Mouse (Mus musculus): Measurements from ENCODE around the gene Cacna1f.

Cacna1f gene

GRCm38 (mm10) chrX:7632560-7632959 is 25.7 kb downstream of the Cacna1f start:
- no peak for DNase-seq (ENCODE audit: low spot score)

- DNase-seq (ENCODE audit: low spot score), result no peak
Observed at GRCm38 (mm10) chrX:7635101-7635500, 28.2 kb downstream of the Cacna1f start.

GRCm38 (mm10) chrX:7638401-7639091 is 31.7 kb downstream of the Cacna1f start, which contains the start of gene Syp:
Syp (plus strand) TSS chrX:7638471.
- peak; percentile 31 for DNase-seq (ENCODE audit: low spot score)

GRCm38 (mm10) chrX:7639536-7640325 is 32.8 kb downstream of the Cacna1f start:
- no peak for DNase-seq (ENCODE audit: low spot score)

GRCm38 (mm10) chrX:7640785-7641184 is 33.9 kb downstream of the Cacna1f start:
- DNase-seq (ENCODE audit: low spot score), result no peak

GRCm38 (mm10) chrX:7645349-7645748 is 38.5 kb downstream of the Cacna1f start:
- peak; percentile 71 for DNase-seq (ENCODE audit: low spot score)

- peak; percentile 57 for DNase-seq (ENCODE audit: low spot score)
Observed at GRCm38 (mm10) chrX:7648671-7649304, 41.9 kb downstream of the Cacna1f start.

GRCm38 (mm10) chrX:7657221-7657639 is 50.3 kb downstream of the Cacna1f start, which contains the start of gene Prickle3:
Prickle3 (plus strand) TSS chrX:7657260.
- peak; percentile 34 for DNase-seq (ENCODE audit: low spot score)

GRCm38 (mm10) chrX:7658031-7658784 is 51.3 kb downstream of the Cacna1f start:
- no peak for DNase-seq (ENCODE audit: low spot score)

GRCm38 (mm10) chrX:7658785-7659589 is 52.1 kb downstream of the Cacna1f start:
- DNase-seq (ENCODE audit: low spot score), result no peak

GRCm38 (mm10) chrX:7661086-7661485 is 54.2 kb downstream of the Cacna1f start:
- DNase-seq (ENCODE audit: low spot score), result no peak

- no peak for DNase-seq (ENCODE audit: low spot score)
Observed at GRCm38 (mm10) chrX:7662936-7663335, 56.1 kb downstream of the Cacna1f start.

- DNase-seq (ENCODE audit: low spot score), result no peak
Observed at GRCm38 (mm10) chrX:7664791-7665190, 57.9 kb downstream of the Cacna1f start.

- DNase-seq (ENCODE audit: low spot score), result no peak
Observed at GRCm38 (mm10) chrX:7665739-7666502, 59.0 kb downstream of the Cacna1f start.

- peak; percentile 67 for DNase-seq (ENCODE audit: low spot score)
Observed at GRCm38 (mm10) chrX:7670390-7670881, 63.6 kb downstream of the Cacna1f start.

- peak; percentile 43 for DNase-seq (ENCODE audit: low spot score)
Observed at GRCm38 (mm10) chrX:7670921-7671623, 64.2 kb downstream of the Cacna1f start, which contains the start of gene Plp2. Plp2 (minus strand) TSS chrX:7671390.

GRCm38 (mm10) chrX:7672739-7673138 is 65.9 kb downstream of the Cacna1f start:
- no peak for DNase-seq (ENCODE audit: low spot score)

- DNase-seq (ENCODE audit: low spot score), result no peak
Observed at GRCm38 (mm10) chrX:7673578-7674281, 66.8 kb downstream of the Cacna1f start.
